Mouse (Mus musculus) gastrocnemius, postnatal 25 days (tissue): ENCODE results near the gene Fer1l4. TPM values are rescaled to one million over a fixed set of nuclear protein-coding genes. Genes with fewer than 3 reads are reported as not detected.

Source experiments
- DNase-seq: peaks from one replicate; pipeline ENCODE4 v3.0.0; 2022
- long read RNA-seq, 2 experiments: library from polyadenylated mRNA; stranded (forward); transcript quantifications; one replicate each; pipeline ENCODE4 v2.0.0; 2021
- total RNA-seq, 2 experiments: library from RNA; stranded (reverse); gene quantifications; 1 replicate in 1 of 2; 2 replicates in 1 of 2; pipeline ENCODE4 v1.2.3; 2021

The Fer1l4 gene
- total RNA-seq: not detected
- long read RNA-seq, experiment 1, partial matches to known transcripts: 0 of 1 reads
- long read RNA-seq, experiment 1, other reads (novel, unspliced or antisense): 1 of 1 reads
- long read RNA-seq, experiment 2: 0 reads

DNA sequence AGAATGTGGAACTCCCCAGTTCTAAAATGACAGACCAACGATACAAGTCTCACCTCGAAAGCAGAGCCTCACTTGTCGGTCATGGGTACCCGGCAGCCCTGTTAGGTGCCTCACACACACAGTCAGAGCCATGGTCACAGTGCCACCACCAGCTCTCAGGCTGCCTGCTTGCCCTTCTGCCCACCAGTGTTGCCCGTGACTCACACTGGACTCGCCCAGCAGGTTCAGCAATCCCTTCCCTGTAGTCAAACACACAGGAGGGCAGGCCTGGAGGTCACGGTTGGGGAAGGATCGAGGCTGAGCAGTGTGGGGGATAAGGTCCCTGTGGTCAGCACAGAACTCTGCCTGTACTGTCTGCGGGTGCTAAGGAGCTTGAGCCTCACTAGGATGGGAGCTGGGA lies at the start of gene Fer1l4:
TSS of gene Fer1l4 (minus strand) at position 132 of the 400 bp plus-strand sequence.
- no peak for DNase-seq

DNA sequence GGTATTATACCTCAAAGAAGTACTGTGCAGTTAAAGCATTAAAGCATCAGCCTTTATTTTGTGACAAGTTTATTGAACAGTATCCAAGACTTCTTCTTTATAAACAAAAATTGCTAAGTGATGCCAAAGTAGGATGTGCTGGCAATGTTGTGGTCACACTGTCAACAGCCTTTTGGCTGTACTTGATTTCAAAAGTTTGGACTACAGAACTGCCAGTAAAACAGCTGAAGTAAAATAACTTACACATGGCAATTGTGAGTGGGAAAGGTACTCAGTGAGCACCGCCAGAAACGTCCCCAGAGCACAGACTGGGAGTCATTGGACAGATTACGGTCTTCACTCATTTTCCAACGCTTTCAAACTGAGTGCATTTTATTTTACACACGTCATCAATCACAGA lies 39.2 kb upstream of the Fer1l4 start:
- no peak for DNase-seq

DNA sequence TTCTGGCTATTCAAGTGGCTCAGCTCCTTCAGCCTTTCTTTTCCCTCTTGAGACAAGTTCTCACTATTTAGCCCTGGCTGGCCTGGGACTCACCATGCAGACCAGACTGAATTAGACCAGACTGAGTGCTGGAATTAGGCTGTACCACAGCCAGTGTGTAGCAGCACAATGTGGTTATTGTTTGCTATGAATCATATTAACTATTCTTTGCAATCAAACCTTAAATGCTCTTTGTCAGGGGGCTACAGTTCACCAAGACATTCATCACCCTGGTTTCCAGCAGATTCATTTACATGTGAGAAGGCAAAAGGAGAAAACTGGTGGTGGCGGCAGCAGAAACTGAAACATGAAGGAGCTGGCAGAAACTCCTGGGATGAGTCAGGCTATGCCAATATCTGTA lies 37.1 kb upstream of the Fer1l4 start:
- DNase-seq: no peak

DNA sequence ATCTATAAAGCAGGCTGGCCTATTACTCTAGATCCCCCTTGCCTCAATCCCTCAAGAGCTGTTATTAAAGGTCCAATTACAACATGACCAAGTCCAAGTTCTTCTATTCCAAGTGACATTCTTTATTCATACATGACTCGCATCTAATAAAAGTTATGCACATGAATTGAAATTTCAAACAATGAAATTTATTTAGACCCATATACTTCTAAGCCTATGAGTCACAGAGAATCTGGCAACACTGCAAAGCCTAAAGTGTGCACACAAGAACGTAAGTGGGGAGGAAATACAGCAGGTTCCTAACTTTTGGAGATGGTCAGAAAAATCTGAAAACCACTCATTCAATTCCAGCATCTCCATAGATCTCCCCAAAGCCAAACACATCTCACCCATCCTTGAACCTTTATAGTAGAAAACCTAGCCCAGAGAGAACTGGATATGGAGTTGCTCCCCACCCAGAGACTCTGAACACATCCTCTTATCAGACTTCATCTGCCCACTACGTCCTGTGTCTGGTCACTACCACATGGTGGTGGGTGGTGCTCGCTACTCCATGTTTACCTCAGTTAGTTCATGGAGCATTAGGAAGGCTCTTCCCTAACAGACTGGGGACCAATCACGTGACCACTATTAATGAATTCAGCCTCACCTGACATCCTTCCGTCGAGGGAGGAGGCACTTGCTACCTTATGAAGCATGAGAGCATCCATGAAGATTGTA lies 34.8 kb upstream of the Fer1l4 start:
- DNase-seq: no peak

DNA sequence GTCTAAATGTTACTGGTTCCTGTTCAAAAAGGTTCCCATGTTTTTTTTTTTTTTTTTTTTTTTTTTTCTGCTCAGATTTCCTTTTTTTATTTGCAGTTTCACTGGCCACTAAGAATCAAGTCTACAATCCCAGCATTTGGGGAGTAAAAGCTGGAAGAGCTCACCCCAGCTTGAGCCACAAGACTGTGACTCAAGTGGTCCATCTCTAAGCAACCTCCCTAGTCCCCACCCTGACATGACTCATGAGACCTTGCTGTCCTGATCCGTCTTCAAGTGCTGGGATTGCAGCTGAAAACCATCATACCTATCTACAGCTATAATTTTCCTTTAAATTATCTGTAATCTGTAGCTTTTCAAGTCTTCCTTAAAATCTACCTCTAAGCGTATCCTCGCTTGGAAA lies 31.8 kb upstream of the Fer1l4 start:
- no peak for DNase-seq

DNA sequence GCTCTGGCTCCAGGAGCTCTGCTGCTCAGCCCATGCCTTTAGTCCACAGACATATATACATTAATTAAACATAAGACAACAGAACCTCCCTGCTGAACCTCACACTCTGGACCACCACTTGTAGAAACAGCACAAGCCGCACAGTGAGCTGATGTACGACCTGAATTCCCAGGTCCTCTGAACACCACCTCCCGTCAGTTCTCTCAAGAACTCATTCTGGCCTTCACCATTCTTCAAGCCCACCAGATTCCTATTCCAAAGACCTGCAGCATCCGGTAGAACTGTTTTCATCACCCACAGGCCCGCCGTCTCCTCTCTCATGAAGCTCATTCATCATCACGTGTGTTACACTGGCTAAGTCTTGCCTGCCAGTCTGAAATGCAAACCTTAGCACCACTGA lies 27.6 kb upstream of the Fer1l4 start:
- no peak for DNase-seq

DNA sequence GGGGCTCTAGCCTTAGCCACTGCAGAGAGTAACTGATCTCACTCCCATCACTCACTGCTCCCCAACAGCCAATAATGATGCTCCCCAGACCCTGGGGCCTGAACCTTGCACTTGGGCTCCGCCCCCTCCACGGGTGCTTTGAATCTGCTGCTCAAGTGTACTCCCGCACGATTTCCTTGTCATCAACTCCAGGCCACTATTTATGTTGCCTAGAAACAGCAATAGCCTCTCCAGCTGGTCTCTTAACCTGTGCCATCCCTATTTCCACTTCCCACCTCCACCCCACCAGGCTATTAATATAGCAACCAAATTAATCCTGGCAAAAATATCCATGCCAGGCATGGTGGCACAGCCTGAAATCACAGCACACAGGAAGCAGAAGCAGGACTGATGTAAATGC lies 26.9 kb upstream of the Fer1l4 start:
- DNase-seq: no peak

DNA sequence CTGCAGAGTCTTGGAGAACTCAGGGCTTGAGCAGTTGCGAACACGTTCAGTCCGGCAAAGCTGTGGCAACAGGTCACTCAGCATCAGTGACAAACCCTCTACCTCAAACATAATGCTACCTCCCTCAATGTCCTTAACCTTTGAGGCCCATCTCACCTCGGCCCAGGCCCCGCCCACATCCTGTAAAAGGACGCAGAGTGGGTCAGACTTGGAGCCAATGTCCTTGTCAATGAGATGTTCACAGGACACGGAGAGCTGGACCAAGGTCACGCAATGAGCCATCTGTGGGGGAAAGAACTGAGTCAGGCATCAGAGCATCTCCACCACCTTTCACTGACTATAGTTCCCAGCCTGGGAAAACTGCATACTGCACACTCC lies 26.4 kb upstream of the Fer1l4 start:
- no peak for DNase-seq

DNA sequence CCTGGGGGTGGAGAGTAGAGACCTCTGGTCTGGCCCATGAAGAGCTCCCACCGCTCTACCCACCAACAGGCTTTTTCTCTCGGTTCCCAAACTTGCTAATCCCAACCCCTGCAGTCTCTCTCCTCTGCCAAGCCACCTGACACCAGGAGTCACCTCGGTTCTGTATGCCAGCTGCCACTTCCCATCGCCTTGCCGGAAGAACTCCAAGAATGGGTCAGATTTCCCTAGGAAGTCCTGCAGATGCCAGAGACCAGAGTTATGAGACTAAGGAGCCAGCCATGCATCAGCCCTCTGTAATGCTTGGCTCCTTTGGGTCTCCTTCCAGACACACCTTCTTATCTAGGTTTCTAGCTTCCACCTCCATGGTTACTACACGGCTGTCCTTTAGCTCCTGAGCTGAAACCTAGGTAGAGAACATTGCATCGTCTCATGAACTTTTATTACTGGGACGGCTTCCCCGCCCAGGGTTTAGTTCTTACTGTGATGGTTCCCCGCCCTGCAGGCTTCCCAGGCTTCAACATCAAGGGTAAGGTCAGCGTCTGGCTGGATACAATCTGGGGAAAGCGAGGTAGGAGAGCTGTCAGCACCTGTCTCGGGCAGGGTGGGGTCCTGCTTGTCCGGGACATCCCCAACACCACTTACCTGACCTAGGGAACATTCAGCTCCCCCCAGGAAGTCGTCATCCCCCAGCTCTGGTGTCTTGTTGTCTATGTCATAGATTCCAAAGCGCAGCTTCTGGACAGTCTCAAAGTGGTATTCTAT lies 25.9 kb upstream of the Fer1l4 start:
- DNase-seq: peak; percentile 49

DNA sequence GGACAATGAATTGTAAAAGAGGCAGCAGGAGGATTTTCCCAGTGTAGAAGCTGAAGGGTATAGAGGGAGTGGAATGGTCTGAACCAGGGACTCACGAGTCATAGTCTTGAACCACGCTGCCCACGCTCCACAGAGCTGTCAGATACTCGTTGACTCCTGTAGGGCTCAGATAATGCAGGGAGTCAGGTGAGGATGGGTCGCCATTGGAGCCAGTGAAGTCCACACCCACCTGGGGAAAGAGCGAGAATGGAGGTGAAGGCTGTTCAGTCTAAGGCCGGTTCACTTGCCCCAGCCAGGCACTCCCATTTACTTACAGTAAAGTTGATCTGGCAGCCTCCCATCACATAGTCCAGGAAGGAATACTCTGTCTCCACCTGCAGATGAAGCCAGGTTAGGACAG lies 24.7 kb upstream of the Fer1l4 start:
- DNase-seq: no peak

DNA sequence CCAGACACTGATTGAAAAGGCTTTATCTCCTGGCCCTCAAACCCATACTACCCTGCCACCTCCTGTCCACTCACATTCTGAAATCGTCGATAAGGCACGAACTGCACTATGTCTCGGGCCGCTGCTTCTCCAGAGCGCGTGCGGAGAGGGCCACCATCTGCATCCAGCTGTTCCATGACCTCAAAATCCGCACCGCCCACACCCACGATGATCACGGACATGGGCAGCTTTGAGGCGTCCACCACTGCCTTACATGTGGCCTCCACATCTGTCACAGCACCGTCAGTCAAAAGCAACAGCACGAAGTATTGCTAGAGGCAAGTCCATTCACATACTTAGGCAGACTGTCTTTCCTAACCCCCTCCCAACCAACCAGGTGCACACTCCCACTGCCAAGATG lies 21.0 kb upstream of the Fer1l4 start:
- DNase-seq: no peak

DNA sequence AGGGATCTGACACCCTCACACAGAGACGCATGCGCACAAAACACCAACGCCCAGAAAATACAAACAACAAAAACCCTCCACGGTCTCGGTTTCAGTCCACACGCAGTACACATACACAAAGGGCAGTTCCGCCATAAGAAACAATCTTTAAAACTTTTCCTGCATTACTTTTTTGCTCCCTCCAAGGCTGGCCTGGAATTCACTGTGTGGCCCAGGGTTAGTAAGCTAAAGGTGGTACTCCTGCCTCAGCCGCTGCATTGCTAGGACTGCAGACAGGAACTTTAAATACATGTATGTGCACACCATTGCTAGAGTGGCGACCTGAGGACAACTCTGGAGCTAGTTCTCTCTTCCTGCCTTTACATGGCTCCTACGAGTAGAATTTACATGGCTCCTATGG lies 18.5 kb upstream of the Fer1l4 start:
- DNase-seq: no peak

DNA sequence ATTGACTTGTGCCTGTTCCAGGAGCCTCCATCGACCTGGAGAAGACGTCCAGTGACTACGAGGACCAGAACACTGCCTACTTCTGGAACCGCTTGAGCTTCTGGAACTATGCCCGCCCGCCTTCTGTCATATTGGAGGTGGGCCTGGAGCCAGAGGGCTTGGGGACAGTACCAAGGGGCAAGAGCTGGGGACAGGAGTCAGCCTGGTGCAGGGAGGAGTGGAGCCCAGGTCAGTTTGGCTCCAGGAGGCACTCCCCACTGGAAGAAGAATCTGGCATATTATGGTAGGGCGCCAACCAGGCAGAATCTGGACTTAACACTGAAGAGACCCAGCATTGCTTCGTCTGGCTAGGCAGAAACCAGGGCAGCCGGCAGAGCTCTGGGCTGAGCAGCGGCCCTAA lies 15.2 kb upstream of the Fer1l4 start:
- no peak for DNase-seq

DNA sequence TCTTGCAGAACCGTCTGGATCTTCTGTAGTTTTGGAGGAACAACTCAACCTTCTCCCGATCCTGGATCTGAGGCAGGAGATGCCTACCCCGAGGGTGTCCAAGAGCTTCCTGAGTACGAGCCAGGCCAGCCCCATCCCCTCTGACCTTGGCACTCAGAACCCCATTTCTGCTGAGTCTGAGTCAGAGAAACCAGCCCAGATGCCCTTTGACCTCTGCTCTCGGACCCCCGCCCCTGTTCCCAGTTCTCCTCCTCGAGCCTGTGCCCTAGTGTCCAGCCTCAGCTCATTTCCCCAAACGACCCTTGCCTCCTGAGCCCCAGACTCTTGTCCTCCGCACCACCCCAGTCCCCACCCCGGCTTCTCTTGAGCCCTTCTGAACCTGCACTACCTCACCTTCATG lies 13.4 kb upstream of the Fer1l4 start:
- DNase-seq: no peak

DNA sequence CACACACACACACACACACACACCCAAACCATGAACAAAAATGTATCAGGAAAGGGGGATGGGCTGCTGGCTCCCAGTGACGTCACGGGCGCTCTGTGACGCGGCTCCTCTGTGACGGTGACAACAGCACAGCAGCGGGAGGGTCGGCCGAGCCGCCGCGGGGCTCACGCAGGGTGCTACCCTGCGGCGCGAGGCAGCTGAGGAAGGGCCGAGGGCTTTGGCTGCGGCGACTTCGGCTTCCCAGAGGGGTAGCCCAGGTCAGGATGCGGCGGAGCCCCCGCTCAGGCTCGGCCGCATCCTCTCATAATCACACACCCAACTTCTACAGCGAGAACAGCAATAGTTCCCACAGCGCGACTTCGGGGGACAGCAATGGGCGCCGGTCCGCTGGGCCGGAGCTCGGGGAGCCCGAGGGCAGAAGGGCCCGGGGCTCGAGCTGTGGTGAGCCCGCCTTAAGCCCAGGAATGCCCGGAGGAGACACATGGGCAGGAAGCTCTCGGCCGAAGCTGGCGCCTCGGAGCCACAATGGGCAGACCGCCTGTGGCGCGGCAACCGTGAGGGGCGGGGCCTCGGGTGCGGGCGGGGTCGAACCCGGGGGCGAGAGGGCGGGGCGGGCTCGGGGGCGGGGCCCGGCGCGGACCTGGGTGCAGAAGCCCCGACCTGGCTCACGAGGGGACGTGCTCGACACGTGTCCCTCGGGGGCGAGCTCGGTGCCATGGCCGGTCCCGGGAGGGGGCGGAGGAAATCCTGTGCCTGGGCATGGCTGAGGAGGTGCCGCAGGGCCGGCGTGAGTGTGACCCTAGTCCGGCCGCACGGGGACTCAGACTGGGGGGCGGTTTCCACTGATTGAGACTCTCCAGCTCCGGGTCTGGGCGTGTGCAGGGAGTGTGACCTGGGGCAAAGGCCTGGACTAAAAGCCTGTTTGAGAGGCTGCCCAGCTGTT lies 12.6 kb upstream of the Fer1l4 start, which contains the start of gene Spag4:
TSS of gene Spag4 (plus strand) at position 77 of the 943 bp plus-strand sequence.
- DNase-seq: peak; percentile 68

DNA sequence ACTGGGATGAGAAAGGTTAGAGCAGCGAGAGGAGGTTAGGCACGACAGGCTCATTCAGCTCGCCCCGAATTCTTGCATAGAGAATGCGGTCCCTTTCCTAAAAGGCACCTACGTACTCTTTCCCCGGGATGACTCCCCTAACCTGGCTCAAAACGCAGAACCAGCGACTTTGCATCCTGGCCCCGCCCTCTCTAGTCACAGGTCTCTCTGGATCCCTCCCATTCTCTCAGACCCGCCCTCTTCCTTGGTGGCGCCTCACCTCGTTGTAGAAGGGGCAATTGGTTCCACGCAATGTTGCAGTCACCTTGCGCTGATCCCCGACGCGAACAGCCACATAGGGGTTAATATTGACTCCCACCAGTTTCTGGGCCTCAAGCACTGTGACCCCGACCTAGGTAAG lies 4.8 kb downstream of the Fer1l4 start:
- DNase-seq: no peak

DNA sequence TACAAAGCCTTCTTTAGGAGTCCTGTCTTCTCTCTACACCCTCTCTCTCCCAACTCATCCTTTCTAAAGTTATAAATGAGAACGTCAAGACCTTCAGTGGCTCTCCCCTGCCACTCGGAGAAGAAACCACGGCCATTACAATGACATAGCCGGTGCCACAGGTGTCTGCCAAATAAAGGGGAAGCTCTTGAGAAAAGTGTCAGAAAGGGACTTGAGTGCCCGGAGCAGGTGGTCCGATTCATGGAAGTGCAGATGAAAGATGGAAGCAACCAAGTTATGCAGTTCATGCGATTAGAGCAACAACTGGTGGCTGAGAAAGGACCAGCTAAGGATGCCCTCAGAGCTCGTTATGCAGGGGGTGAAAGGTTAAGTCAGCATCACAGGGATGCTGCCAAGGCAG lies 9.8 kb downstream of the Fer1l4 start:
- DNase-seq: no peak

DNA sequence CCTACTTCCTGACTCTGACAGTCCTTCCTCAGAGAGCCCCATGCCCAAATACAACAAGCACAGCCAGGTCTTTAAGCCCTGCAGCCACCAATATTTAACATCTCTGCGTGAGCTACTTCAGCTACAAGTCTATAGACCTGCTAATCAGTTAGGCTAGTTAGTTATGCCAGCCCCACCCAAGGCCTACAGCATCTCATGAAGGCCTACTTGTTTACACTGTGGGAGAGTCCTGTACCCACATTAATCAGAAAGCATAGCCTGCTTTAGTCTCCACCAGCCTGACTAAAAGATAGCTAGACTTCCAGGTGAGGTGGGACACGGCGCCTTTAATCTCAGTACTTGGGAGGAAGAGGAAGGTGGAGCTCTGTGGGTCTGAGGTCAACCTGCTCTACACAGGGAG lies 13.4 kb downstream of the Fer1l4 start:
- no peak for DNase-seq

DNA sequence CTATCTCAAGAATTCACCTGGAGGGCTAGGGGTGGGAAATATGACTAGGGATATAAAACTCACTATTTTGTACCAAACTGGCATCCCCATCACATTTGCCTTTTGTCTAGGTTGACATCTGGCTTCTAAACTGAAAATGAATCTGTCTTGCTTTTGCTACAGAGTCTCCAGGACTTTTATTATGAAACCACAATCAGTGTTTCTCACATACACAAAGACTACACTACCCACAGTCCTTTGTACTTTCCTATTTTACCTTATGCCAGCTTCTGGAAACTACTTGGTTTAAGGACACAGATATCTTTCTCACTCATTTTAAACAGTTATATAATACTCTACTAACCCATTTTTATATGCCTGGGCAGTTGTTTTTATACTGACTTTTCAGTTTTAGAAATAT lies 27.3 kb downstream of the Fer1l4 start:
- DNase-seq: no peak

DNA sequence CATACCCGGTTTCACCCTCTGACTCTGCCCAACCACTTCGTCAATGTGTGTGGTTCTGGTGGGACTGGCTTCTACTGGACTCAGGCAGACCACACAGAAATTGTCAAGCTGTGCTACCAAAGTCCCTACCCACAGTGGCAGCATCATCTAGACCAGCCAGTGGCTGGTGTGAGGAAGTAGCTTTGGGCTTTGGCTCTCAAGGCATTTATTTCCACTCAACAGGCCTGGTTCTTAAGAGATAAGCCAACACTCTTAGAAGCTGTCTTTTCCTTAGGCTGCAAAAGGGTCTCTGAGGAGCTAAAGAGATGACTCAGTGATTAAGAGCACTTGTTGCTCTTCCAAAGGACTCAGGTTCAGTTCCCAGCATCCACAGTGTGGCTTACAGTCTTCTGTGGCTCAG lies 31.0 kb downstream of the Fer1l4 start:
- DNase-seq: no peak

DNA sequence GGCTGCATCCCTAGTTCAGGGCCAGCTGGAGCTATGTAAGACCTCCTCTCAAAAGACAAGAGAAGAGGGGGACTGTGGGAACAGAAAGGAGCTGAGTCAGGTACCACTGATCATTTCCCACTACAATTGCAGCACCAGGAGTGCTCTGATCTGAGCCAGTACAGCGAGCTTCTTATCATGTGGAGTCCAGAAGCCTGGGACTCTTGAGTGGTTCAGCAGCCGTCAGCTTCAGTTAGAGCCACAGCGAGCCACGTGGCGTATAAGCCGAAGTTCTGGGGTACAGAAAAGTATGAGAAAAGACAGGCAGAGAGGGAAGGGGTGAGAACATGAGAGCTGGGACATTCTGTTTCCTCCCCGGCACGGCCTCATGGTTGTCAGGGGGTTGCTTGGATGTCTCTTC lies 31.5 kb downstream of the Fer1l4 start:
- DNase-seq: no peak

DNA sequence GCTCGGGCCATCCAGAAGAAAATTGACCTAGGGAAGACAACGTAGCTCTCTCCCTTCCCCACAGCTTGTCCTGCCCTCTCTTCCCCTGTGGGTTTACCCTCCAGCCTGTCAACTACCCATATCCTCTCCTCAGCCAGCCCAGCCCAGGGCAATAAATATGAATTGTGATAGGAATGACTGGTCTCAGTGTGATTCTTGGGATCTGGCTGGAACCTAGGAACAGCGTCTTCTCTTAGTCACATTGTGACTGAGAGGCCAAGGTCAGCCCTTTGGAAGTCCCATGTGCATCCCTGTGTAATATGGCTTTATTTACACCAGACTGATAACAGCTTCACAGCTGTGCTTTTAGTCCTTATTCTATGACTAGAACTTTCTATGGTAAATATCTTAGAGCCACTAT lies 34.6 kb downstream of the Fer1l4 start:
- no peak for DNase-seq
